Mouse (Mus musculus) megakaryocyte, embryonic 14.5 days (primary cell): ENCODE measurements around the gene Olfr868.

Source experiments
- FLI1 ChIP-seq: IDR thresholded peaks from 2 replicates; pipeline ENCODE4 v1.6.1; 2012; ENCODE audit warnings: low read length, inconsistent platforms, mixed read lengths
- GATA1 ChIP-seq: IDR thresholded peaks from 3 replicates; pipeline ENCODE4 v1.6.1; 2012; ENCODE audit warnings: mixed read lengths, low read length, inconsistent platforms, borderline replicate concordance

GRCm38 (mm10) chr9:20071291-20071690 is 27.1 kb upstream of the Olfr868 start:
- TF ChIP-seq GATA1 (no peak), FLI1 (no peak)
